Mouse (Mus musculus): ENCODE measurements around the gene Fitm1.

DNA sequence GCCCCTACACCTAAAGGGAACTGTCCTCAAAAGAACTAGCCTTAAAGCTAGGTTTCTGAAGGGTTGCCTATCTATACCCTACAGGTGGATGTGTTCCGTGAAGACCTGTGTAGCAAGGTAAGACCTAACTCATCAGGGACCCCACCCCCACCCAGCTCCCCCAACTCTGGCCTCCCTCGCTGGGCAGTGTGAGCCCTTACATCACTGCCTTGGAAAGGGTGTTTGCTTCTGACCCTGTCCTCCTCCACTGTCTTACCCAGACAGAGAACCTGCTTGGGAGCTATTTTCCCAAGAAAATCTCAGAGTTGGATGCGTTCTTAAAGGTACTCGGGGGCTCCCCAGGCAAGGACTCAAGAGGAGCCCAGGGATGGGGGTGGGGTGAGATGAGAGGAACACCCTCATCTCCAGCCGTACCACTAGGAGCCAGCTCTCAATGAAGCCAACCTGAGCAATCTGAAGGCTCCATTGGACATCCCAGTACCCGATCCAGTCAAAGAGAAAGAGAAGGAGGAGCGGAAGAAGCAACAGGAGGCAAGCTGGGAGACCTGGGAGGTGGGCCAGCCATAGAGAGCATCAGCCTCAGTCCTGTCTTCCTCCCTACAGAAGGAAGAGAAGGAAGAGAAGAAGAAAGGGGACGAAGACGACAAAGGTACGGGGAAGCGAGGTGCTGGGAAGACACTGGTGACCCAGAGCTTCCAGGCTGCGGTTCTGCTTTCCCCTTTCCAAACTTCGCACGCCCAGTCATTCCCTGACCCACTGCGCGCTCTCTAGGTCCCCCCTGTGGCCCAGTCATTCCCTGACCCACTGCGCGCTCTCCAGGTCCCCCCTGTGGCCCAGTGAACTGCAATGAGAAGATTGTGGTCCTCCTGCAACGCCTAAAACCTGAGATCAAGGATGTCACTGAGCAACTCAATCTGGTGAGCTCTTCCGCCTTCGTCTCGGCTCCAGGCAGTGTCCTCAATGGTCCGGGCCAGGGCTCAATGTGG is 4.4 kb downstream of the Fitm1 start:
- TF ChIP-seq CTCF (IDR thresholded peaks at IDR 0.05; ENCODE audit: extremely low read depth, insufficient read length, insufficient replicate concordance, low read depth, low read length) (0 out of 2 replicates have a peak, but pooled peaks have one; percentile 5), POLR2A (IDR thresholded peaks at IDR 0.05; ENCODE audit: low read depth, low read length) (no peak)

Measured in small intestine, adult 2 months (tissue).